In the genomic region with DNA sequence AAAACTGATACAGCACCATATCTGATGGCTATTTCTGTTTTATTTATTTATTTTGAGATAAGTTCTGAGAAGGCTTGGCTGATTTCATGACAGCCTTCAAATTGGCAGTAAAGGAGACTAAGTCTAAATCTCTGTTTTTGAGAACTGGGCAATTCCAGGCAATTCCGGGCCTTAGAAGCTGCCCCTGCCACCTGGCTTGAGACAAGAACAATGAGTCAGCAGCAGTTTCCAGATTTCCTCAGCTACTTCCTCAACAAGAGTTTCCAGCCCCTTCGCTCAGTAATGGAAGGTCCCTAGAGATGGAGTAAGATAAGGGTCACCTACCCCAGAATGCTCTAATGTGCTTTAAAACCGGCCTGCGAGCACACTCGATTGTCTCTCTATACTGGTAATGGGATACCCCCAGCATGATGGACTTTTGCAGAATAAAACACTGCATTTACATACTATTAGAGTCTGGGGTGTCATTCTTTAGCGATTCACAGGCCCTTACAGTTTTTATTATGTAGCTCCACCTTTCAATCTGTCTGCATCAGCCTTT, we compare ENCODE assay signal across 20 mouse cellular contexts. TPM values are rescaled to one million over a fixed set of nuclear protein-coding genes. Genes with fewer than 3 reads are reported as not detected.
"Had no signal": no experiment of that assay in that cellular context is flagged by ENCODE, and none has a peak within 500 bp of the region (broad histone marks: within the 10 kb centered on the region; RNA-seq: fewer than 3 reads in every experiment).

No protein-coding gene starts in this region.

- H3K9ac ChIP-seq: liver, postnatal 0 days; lung, embryonic 15.5 days; midbrain, embryonic 12.5 days; neural tube, embryonic 13.5 days; neural tube, embryonic 15.5 days; stomach, embryonic 15.5 days had no signal

- H3K27ac ChIP-seq: lung, embryonic 15.5 days; midbrain, embryonic 10.5 days; midbrain, embryonic 12.5 days; neural tube, embryonic 13.5 days; neural tube, embryonic 15.5 days; stomach, embryonic 15.5 days; stomach, postnatal 0 days had no signal

- H3K4me3 ChIP-seq: lung, embryonic 15.5 days; midbrain, embryonic 10.5 days; midbrain, embryonic 12.5 days; myocyte; neural tube, embryonic 13.5 days; neural tube, embryonic 15.5 days; stomach, embryonic 15.5 days had no signal

- H3K9me3 ChIP-seq: lung, embryonic 15.5 days; midbrain, embryonic 10.5 days; midbrain, embryonic 12.5 days; neural tube, embryonic 13.5 days; neural tube, embryonic 15.5 days; stomach, embryonic 15.5 days had no signal

- DNase-seq: liver, postnatal 0 days; lung, adult 2 months; lung, postnatal 4 days; midbrain, embryonic 14.5 days; retina, postnatal 1 day; right cerebral cortex, postnatal 14 days; thymus, adult 2 months; thymus, postnatal 25 days; thymus, postnatal 4 days had no signal

- H3K4me1 ChIP-seq: lung, embryonic 15.5 days; midbrain, embryonic 10.5 days; midbrain, embryonic 12.5 days; neural tube, embryonic 13.5 days; neural tube, embryonic 15.5 days; stomach, embryonic 15.5 days had no signal

- H3K27me3 ChIP-seq: lung, embryonic 15.5 days; midbrain, embryonic 12.5 days; neural tube, embryonic 13.5 days; neural tube, embryonic 15.5 days; stomach, embryonic 15.5 days had no signal

- ATAC-seq: liver, postnatal 0 days; lung, postnatal 0 days; midbrain, embryonic 16.5 days had no signal

- H3K4me2 ChIP-seq: lung, embryonic 15.5 days; midbrain, embryonic 12.5 days; neural tube, embryonic 13.5 days; neural tube, embryonic 15.5 days; stomach, embryonic 15.5 days had no signal

- H3K36me3 ChIP-seq: lung, embryonic 15.5 days; midbrain, embryonic 10.5 days; midbrain, embryonic 12.5 days; neural tube, embryonic 13.5 days; neural tube, embryonic 15.5 days; stomach, embryonic 15.5 days had no signal

RNA-seq across cellular contexts. Expression of gene Tyro3, which starts 57.8 kb away (rescaled TPM):
- total RNA-seq: megakaryocyte-erythroid progenitor cell, adult 5-6 weeks had no signal
